Mouse (Mus musculus) cortical plate, adult 2 months (tissue): ENCODE measurements at regions not wholly inside any gene's neighbourhood (a gene's known extent, or its start where the extent isn't known, plus 50 kb on each side); places are given as distances from the start of the nearest gene placed in this dataset.

Experiments used
- CTCF ChIP-seq: fragments of 200-500 bp; IDR thresholded peaks from 2 replicates; pipeline ENCODE4 v1.5.1; 2011; ENCODE audit warnings: mild to moderate bottlenecking, control low read depth, low read length; ENCODE audit not compliant: insufficient read depth; ENCODE audit errors: extremely low read depth
- POLR2A ChIP-seq: fragments of 200-500 bp; IDR thresholded peaks from 2 replicates; pipeline ENCODE4 v1.6.1; 2011; ENCODE audit warnings: mild to moderate bottlenecking, low read length, control low read depth; ENCODE audit not compliant: insufficient read depth; ENCODE audit errors: extremely low read depth

- no peak for TF ChIP-seq CTCF
- TF ChIP-seq POLR2A = no peak
Measured at GRCm38 (mm10) chr13:116706401-116707330, 318.7 kb downstream of the Parp8 start.
